Mouse (Mus musculus): ENCODE data around the gene Hs2st1.

DNA sequence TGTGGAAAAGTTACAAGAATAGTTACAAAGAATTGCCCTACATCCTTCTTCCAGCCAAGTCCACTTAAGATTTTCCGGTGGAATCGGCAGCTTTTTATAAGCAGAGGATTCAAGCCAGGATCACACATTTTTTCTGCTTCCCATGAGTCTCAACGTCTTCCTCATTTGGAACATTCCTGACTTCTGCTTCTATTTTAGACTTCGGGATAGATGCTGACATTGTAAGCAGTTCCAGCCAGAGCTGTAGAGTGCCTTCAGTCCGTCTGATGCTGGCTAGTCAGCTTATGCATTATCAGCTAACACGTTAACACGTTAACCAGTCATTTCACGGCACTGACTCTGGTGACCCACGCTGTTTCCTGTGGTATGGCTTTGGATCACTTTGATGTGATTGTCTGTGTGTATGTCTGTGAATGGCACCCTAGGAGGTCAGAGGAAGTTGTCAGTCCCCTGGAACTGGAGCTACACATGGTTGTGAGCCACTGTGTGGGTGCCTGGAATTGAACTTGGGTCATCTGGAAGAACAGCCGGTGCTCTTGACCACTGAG is 47.7 kb upstream of the Hs2st1 start:
- TF ChIP-seq TAL1 (IDR thresholded peaks at IDR 0.05; ENCODE audit: low read length) (no peak), GATA1 (IDR thresholded peaks at IDR 0.05; ENCODE audit: low read length) (no peak)

All from erythroblast, embryonic 14.5 days (primary cell).